Mouse (Mus musculus): ENCODE measurements around the gene Thada.
"Not testable (repeated sequence)": the region's sequence is repeated elsewhere in the genome, so short reads cannot be mapped to it uniquely, and the experiment has no call there.

- not testable (repeated sequence) for TF ChIP-seq GATA1 (IDR thresholded peaks at IDR 0.05; ENCODE audit: borderline replicate concordance, low read length); FLI1 (IDR thresholded peaks at IDR 0.05; ENCODE audit: low read length)
Measured at GRCm38 (mm10) chr17:84291228-84291627, 174.8 kb downstream of the Thada start.
